Mouse (Mus musculus): Measurements from ENCODE around the gene Taf5. TPM values are rescaled to one million over a fixed set of nuclear protein-coding genes. Genes with fewer than 3 reads are reported as not detected.

The Taf5 gene
- polyA plus RNA-seq, 1 experiment from 2014 or later: 4.3 TPM

DNA sequence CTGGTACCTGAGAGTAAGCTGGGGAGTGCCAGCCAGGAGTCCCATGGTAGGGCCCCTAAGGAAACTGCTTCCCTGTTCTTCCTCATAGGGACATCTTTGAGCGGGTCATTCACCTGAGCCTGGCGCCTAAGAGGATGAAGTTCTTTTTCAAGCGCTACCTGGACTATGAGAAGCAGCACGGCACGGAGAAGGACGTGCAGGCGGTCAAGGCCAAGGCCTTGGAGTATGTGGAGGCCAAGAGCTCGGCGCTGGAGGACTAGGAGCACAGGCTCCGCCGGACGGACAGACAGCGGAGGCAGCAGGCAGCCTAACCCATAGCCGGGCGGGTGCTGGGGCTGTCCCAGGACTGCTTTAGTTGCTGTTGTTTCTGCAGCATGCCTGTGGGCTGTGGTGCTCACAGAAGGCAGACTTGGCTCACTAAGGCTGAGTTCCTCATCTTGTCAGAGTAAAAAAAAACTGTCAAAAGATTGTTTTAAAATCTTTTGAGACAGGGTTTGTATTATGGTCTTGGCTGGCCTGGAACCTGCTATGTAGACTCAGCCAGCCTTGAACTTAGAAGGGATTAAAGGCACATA lies 63.1 kb downstream of the Taf5 start:
- Histone ChIP-seq H3K36me3 (peaks cover 78% of the 10 kb centered on the region), H3K4me3 (replicated peaks) (no peak overlapping the region), H3K4me2 (no peak overlapping the region), H3K9me3 (replicated peaks) (no peaks in the 10 kb centered on the region), H3K27ac (no peak overlapping the region), H3K4me1 (replicated peaks) (peaks cover 5% of the 10 kb centered on the region; the same call in 1 of the 2 replicates), H3K27me3 (no peaks in the 10 kb centered on the region), H3K9ac (no peak overlapping the region)
- DNase-seq: no peak
- ATAC-seq (ENCODE audit: low read depth): no peak
- WGBS (ENCODE audit: insufficient replicate concordance): 92% methylated on average over 15 of the region's 15 CpGs

Other genes starting within 250 kb of the Taf5 start
- gene Ina, start 53.0 kb upstream of the Taf5 start, polyA plus RNA-seq (2015; fragmentation: Nextera tagmentation; extraction: Ambion mirVana): 0.58 and 0.71 TPM in 2 replicates
- 61.0 and 69.1 TPM in 2 replicates for gene Nt5c2, start 52.6 kb upstream of the Taf5 start, polyA plus RNA-seq (2015; fragmentation: Nextera tagmentation; extraction: Ambion mirVana)
- 11.3 and 13.7 TPM in 2 replicates for gene Pcgf6, start 16.8 kb upstream of the Taf5 start, polyA plus RNA-seq (2015; fragmentation: Nextera tagmentation; extraction: Ambion mirVana)
- 965 and 1,062 TPM in 2 replicates for gene Usmg5, start 22.9 kb downstream of the Taf5 start, polyA plus RNA-seq (2015; fragmentation: Nextera tagmentation; extraction: Ambion mirVana)
- gene Pdcd11, start 23.0 kb downstream of the Taf5 start, polyA plus RNA-seq (2015; fragmentation: Nextera tagmentation; extraction: Ambion mirVana): 6.5 and 6.8 TPM in 2 replicates
- 1.6 and 1.9 TPM in 2 replicates for gene Calhm2, start 70.5 kb downstream of the Taf5 start, polyA plus RNA-seq (2015; fragmentation: Nextera tagmentation; extraction: Ambion mirVana)
- gene Calhm1, start 76.5 kb downstream of the Taf5 start, polyA plus RNA-seq (2015; fragmentation: Nextera tagmentation; extraction: Ambion mirVana): not detected in 2 replicates
- not detected in 2 replicates for gene Calhm3, start 90.0 kb downstream of the Taf5 start, polyA plus RNA-seq (2015; fragmentation: Nextera tagmentation; extraction: Ambion mirVana)
- gene Neurl1a, start 111.1 kb downstream of the Taf5 start, polyA plus RNA-seq (2015; fragmentation: Nextera tagmentation; extraction: Ambion mirVana): 1.1 and 1.3 TPM in 2 replicates

Measured in liver, embryonic 13.5 days (tissue).